Mouse (Mus musculus): Measurements from ENCODE around the gene BC030870. TPM values are rescaled to one million over a fixed set of nuclear protein-coding genes. Genes with fewer than 3 reads are reported as not detected.

The BC030870 gene
- polyA plus RNA-seq, 1 experiment from 2014 or later, result not detected

DNA sequence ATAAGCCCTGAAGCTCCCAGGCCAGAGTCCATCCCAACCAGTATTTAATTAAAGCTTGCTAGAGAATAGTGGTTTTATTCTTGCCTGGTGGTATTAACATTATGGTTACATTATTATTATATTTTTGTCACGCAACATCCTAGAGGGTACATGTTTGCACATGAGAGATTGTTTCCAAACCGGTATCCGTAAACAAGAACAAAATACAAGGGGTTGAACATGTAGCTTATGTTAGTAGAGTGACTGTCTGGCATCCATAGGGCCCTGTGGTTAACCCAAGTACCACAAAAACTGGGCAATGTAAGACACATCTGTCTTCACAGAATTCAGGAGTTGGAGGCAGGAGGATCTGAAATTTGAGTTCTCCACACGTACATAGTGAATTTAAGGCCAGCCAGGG lies 62.3 kb downstream of the BC030870 start:
- Histone ChIP-seq H3K9me3 (ENCODE audit: control insufficient read depth, low read length) (no peaks in the 10 kb centered on the region), H3K9ac (ENCODE audit: low read depth, low read length) (no peak overlapping the region), H3K27me3 (ENCODE audit: control insufficient read depth, insufficient read depth, low read length) (no peaks in the 10 kb centered on the region), H3K36me3 (ENCODE audit: control insufficient read depth, insufficient read depth, low read length) (no peaks in the 10 kb centered on the region), H3K4me3 (ENCODE audit: low read depth, low read length) (no peak overlapping the region), H3K4me2 (replicated peaks; ENCODE audit: low read depth, low read length) (no peak overlapping the region), H3K4me1 (replicated peaks; ENCODE audit: control insufficient read depth, insufficient read depth, low read length) (no peaks in the 10 kb centered on the region), H3K27ac (ENCODE audit: low read depth, low read length) (no peak overlapping the region)
- 98% methylated on average over 4 of the region's 4 CpGs for WGBS
- DNase-seq (ENCODE audit: low spot score) (no peak), ATAC-seq (ENCODE audit: low FRiP score) (no peak)

- Histone ChIP-seq H3K4me2 (replicated peaks; ENCODE audit: low read depth, low read length) (no peak overlapping the region), H3K36me3 (ENCODE audit: control insufficient read depth, insufficient read depth, low read length) (no peaks in the 10 kb centered on the region), H3K27ac (ENCODE audit: low read depth, low read length) (no peak overlapping the region), H3K4me3 (ENCODE audit: low read depth, low read length) (no peak overlapping the region), H3K9me3 (ENCODE audit: control insufficient read depth, low read length) (no peaks in the 10 kb centered on the region), H3K27me3 (ENCODE audit: control insufficient read depth, insufficient read depth, low read length) (no peaks in the 10 kb centered on the region), H3K9ac (ENCODE audit: low read depth, low read length) (no peak overlapping the region), H3K4me1 (replicated peaks; ENCODE audit: control insufficient read depth, insufficient read depth, low read length) (no peaks in the 10 kb centered on the region)
- 86% methylated on average over 3 of the region's 3 CpGs for WGBS
- no peak for DNase-seq (ENCODE audit: low spot score)
- no peak for ATAC-seq (ENCODE audit: low FRiP score)
These were observed 63.7 kb downstream of the BC030870 start for GRCm38 (mm10) chr8:65065622-65066021.

- H3K9me3 ChIP-seq (ENCODE audit: control insufficient read depth, low read length), result no peaks in the 10 kb centered on the region
- 57% methylated on average over 2 of the region's 2 CpGs for WGBS
- no peak for DNase-seq (ENCODE audit: low spot score)
- ATAC-seq (ENCODE audit: low FRiP score), result no peak
- H3K36me3 ChIP-seq (ENCODE audit: control insufficient read depth, insufficient read depth, low read length), result no peaks in the 10 kb centered on the region
- no peaks in the 10 kb centered on the region for H3K27me3 ChIP-seq (ENCODE audit: control insufficient read depth, insufficient read depth, low read length)
- H3K4me1 ChIP-seq (replicated peaks; ENCODE audit: control insufficient read depth, insufficient read depth, low read length), result no peaks in the 10 kb centered on the region
- no peak overlapping the region for H3K4me2 ChIP-seq (replicated peaks; ENCODE audit: low read depth, low read length)
- no peak overlapping the region for H3K9ac ChIP-seq (ENCODE audit: low read depth, low read length)
- H3K27ac ChIP-seq (ENCODE audit: low read depth, low read length), result no peak overlapping the region
- H3K4me3 ChIP-seq (ENCODE audit: low read depth, low read length), result no peak overlapping the region
These were observed 65.3 kb downstream of the BC030870 start for GRCm38 (mm10) chr8:65064071-65064470.

GRCm38 (mm10) chr8:65062195-65062594 lies 67.2 kb downstream of the BC030870 start:
- no peak for ATAC-seq (ENCODE audit: low FRiP score)
- H3K36me3 ChIP-seq (ENCODE audit: control insufficient read depth, insufficient read depth, low read length), result no peaks in the 10 kb centered on the region
- WGBS, result 81% methylated on average over 4 of the region's 4 CpGs

DNA sequence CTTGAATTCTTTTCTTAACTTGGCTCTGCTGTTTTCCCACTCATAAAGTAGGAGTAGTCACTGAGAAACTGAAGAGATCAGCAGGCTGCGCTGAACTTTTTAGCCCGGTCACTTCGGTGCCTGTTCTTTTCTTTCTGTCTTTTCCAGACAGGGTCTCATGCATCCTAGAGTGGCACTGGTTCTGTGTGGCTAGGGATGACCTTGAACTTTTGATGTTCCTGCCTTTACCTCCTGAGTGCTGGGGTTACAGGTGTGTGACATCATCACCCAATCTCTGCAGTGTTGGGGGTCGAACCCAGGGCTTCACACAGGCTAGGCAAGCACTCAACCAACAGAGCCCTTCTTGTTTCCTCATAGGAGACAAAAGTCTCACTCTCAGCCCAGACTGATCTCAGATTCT lies 72.6 kb downstream of the BC030870 start:
- Histone ChIP-seq H3K9ac (ENCODE audit: low read depth, low read length) (no peak overlapping the region), H3K9me3 (ENCODE audit: control insufficient read depth, low read length) (no peaks in the 10 kb centered on the region), H3K36me3 (ENCODE audit: control insufficient read depth, insufficient read depth, low read length) (no peaks in the 10 kb centered on the region), H3K4me3 (ENCODE audit: low read depth, low read length) (no peak overlapping the region), H3K4me1 (replicated peaks; ENCODE audit: control insufficient read depth, insufficient read depth, low read length) (no peaks in the 10 kb centered on the region), H3K4me2 (replicated peaks; ENCODE audit: low read depth, low read length) (no peak overlapping the region), H3K27ac (ENCODE audit: low read depth, low read length) (no peak overlapping the region), H3K27me3 (ENCODE audit: control insufficient read depth, insufficient read depth, low read length) (no peaks in the 10 kb centered on the region)
- DNase-seq (ENCODE audit: low spot score), result no peak
- ATAC-seq (ENCODE audit: low FRiP score), result no peak; the same call in 1 of the 2 replicates
- WGBS, result 93% methylated on average over 4 of the region's 4 CpGs

More at GRCm38 (mm10) chr8:65062195-65062594, 67.2 kb downstream of the BC030870 start:
- Histone ChIP-seq H3K27me3 (ENCODE audit: control insufficient read depth, insufficient read depth, low read length) (no peaks in the 10 kb centered on the region), H3K9me3 (ENCODE audit: control insufficient read depth, low read length) (no peaks in the 10 kb centered on the region), H3K4me2 (replicated peaks; ENCODE audit: low read depth, low read length) (no peak overlapping the region), H3K27ac (ENCODE audit: low read depth, low read length) (no peak overlapping the region), H3K4me3 (ENCODE audit: low read depth, low read length) (no peak overlapping the region), H3K4me1 (replicated peaks; ENCODE audit: control insufficient read depth, insufficient read depth, low read length) (no peaks in the 10 kb centered on the region), H3K9ac (ENCODE audit: low read depth, low read length) (no peak overlapping the region)
- DNase-seq (ENCODE audit: low spot score), result no peak

DNA sequence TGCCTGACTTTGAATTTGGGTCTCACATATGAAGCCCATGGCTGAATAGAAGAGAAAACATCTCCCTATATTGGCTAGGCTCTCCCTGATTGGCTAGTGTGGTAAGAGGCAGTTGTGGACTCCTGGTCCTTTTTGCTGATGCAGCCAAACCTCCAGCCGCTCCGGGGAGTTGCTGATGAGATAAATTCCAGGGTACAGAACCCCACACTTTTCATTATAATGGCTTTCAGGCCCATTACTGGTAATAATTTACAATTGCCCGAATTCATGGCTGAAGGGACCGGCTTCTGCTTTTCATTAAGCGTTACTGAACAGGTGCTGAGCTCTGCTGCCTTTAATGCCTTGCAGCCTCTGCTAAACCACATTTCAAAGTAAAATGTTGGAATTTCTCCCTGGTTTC lies 75.4 kb downstream of the BC030870 start:
- 61% methylated on average over 5 of the region's 5 CpGs for WGBS
- no peak for ATAC-seq (ENCODE audit: low FRiP score)
- no peak overlapping the region for H3K9ac ChIP-seq (ENCODE audit: low read depth, low read length)
- DNase-seq (ENCODE audit: low spot score), result no peak
- H3K4me1 ChIP-seq (replicated peaks; ENCODE audit: control insufficient read depth, insufficient read depth, low read length), result no peaks in the 10 kb centered on the region
- H3K4me2 ChIP-seq (replicated peaks; ENCODE audit: low read depth, low read length), result no peak overlapping the region
- H3K27me3 ChIP-seq (ENCODE audit: control insufficient read depth, insufficient read depth, low read length), result no peaks in the 10 kb centered on the region
- no peaks in the 10 kb centered on the region for H3K36me3 ChIP-seq (ENCODE audit: control insufficient read depth, insufficient read depth, low read length)
- H3K4me3 ChIP-seq (ENCODE audit: low read depth, low read length), result no peak overlapping the region
- no peaks in the 10 kb centered on the region for H3K9me3 ChIP-seq (ENCODE audit: control insufficient read depth, low read length)
- no peak overlapping the region for H3K27ac ChIP-seq (ENCODE audit: low read depth, low read length)

- Histone ChIP-seq H3K27ac (ENCODE audit: low read depth, low read length) (no peak overlapping the region), H3K4me3 (ENCODE audit: low read depth, low read length) (no peak overlapping the region), H3K36me3 (ENCODE audit: control insufficient read depth, insufficient read depth, low read length) (no peaks in the 10 kb centered on the region), H3K9me3 (ENCODE audit: control insufficient read depth, low read length) (no peaks in the 10 kb centered on the region), H3K4me2 (replicated peaks; ENCODE audit: low read depth, low read length) (no peak overlapping the region), H3K9ac (ENCODE audit: low read depth, low read length) (no peak overlapping the region), H3K27me3 (ENCODE audit: control insufficient read depth, insufficient read depth, low read length) (no peaks in the 10 kb centered on the region), H3K4me1 (replicated peaks; ENCODE audit: control insufficient read depth, insufficient read depth, low read length) (no peaks in the 10 kb centered on the region)
- 96% methylated on average over 3 of the region's 3 CpGs for WGBS
- DNase-seq (ENCODE audit: low spot score) (no peak), ATAC-seq (ENCODE audit: low FRiP score) (no peak)
These were observed 75.8 kb downstream of the BC030870 start for GRCm38 (mm10) chr8:65053554-65053953.

DNA sequence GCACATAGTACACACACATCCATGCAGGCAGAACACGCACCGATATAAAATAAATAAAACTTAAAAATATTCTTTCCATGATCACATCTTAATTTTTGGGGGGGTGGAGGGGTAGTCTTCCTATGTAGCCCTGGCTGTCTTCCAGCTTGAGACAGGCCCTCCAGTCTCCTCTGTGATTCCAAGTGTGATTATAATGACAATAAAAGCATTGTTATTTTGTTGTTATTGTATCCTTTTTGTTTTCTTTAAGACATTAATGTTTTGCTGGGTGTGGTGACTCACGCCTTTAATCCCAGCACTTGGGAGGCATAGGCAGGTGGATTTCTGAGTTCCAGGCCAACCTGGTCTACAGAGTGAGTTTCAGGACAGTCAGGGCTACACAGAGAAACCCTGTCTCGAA lies 81.6 kb downstream of the BC030870 start:
- Histone ChIP-seq H3K27ac (ENCODE audit: low read depth, low read length) (no peak overlapping the region), H3K27me3 (ENCODE audit: control insufficient read depth, insufficient read depth, low read length) (no peaks in the 10 kb centered on the region), H3K36me3 (ENCODE audit: control insufficient read depth, insufficient read depth, low read length) (no peaks in the 10 kb centered on the region), H3K9ac (ENCODE audit: low read depth, low read length) (no peak overlapping the region), H3K4me1 (replicated peaks; ENCODE audit: control insufficient read depth, insufficient read depth, low read length) (no peaks in the 10 kb centered on the region), H3K4me3 (ENCODE audit: low read depth, low read length) (no peak overlapping the region), H3K9me3 (ENCODE audit: control insufficient read depth, low read length) (no peaks in the 10 kb centered on the region), H3K4me2 (replicated peaks; ENCODE audit: low read depth, low read length) (no peak overlapping the region)
- no peak for ATAC-seq (ENCODE audit: low FRiP score)
- WGBS, result 88% methylated on average over 4 of the region's 4 CpGs
- DNase-seq (ENCODE audit: low spot score), result no peak

DNA sequence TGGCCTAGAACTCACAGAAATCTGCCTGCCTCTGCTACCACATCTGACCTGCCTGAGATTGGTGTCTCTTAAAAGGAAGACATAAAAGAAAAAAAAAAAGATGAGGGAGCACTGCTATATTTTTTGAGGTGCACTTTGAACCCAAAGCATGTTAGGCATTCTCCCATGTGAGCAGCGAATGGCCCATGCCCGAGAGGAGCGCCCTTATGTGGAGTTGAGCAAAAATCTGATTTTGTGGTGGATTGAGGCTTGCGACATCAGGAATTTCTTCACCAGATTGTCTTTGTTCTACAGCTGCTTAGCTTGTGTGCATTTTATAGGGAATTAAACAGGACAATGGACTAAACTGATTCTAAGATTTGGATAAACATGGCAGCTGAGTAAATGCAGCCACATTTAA lies 82.2 kb downstream of the BC030870 start:
- WGBS, result 94% methylated on average over 4 of the region's 4 CpGs

More for the DNA sequence above, 82.2 kb downstream of the BC030870 start:
- no peak overlapping the region for H3K9ac ChIP-seq (ENCODE audit: low read depth, low read length)
- H3K9me3 ChIP-seq (ENCODE audit: control insufficient read depth, low read length), result no peaks in the 10 kb centered on the region
- no peaks in the 10 kb centered on the region for H3K4me1 ChIP-seq (replicated peaks; ENCODE audit: control insufficient read depth, insufficient read depth, low read length)
- no peak overlapping the region for H3K27ac ChIP-seq (ENCODE audit: low read depth, low read length)
- no peaks in the 10 kb centered on the region for H3K27me3 ChIP-seq (ENCODE audit: control insufficient read depth, insufficient read depth, low read length)
- DNase-seq (ENCODE audit: low spot score) (no peak), ATAC-seq (ENCODE audit: low FRiP score) (no peak)
- H3K4me3 ChIP-seq (ENCODE audit: low read depth, low read length), result no peak overlapping the region
- no peak overlapping the region for H3K4me2 ChIP-seq (replicated peaks; ENCODE audit: low read depth, low read length)
- H3K36me3 ChIP-seq (ENCODE audit: control insufficient read depth, insufficient read depth, low read length), result no peaks in the 10 kb centered on the region

All from hindbrain, embryonic 11.5 days (tissue).